Mouse (Mus musculus): Measurements from ENCODE around the gene Cela1.

Cela1 gene

DNA sequence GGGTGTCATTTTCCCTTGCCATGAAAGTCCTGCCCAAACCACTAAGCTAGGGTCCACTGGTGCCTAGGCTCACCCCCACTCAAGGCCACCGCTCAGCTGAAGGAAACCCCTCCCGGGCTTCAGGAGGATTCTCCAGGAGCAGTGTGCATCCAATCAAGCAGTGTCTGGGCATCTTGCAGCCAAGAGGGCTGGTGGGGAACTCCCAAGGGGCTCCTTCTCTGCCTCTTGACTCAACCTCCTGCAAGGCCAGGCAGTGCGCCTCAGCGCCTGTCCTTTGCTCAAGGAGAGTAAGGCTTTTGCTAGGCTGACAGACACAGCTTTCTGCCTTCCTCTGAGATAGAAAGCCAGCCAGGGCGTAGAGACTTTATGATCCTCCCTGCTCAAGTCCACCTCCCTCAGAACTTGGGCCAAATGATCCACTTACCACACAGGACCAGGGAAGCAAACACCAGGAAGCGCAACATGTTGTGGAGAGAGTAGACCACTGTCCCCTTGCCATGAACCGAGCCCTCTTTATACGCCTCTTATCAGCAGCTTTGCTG is at the start of gene Cela1:
TSS of gene Cela1 (minus strand) at position 492 of the 542 bp plus-strand sequence.
- no peak for DNase-seq (ENCODE audit: low spot score)

DNA sequence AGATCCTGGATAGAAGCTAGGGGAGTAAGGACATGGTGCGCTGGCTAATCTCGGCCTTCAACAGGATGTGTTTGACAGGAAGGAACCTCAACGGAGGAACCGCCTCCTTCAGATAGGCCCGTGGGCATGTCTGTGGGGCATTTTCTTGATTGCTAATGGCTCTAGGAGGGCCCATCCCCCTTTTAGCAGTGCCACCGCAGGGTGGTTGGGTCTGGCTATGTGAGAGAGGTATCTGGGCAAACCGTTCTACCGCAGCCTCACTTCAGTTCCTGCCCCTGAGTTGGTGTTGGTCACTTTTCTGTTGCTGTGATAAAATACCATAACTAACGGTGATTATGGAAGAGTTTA is 48.2 kb upstream of the Cela1 start:
- no peak for DNase-seq (ENCODE audit: low spot score)

DNA sequence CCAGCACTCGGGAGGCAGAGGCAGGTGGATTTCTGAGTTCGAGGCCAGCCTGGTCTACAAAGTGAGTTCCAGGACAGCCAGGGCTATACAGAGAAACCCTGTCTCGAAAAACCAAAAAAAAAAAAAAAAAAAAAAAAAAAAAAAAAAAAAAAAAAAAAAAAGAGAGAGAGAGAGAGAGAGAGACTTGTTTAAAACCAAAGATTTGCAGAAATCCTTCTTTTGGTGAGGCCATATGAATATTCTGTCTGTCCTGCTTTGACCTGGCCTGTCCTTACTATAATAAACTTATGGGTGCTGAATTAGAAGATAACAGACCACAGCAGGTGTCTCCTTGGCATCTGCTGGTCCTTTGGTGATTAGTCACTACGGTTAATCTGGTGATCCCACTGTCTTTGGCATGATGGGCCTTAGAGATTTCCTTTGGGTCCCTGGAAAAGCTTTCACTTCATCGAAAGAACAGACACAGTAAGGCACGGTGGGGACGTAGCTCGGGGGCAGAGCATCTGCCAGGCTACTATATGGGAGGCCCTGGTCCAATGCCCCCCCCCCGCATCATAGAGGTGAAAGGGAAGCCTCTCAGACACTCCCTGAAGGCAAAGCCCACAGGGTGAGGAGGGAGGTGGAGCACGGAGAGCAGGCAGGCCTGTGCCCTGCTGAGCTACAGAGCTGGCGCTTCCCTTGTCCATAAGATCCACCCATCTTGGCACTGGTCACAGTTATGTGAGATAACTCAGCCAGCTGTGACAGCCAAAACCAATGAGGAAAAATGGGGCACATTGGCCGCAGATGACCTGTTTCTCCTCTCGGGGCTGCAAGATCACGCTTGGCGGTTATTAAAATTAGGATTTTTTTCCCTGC is 47.6 kb upstream of the Cela1 start:
- no peak for DNase-seq (ENCODE audit: low spot score)

DNA sequence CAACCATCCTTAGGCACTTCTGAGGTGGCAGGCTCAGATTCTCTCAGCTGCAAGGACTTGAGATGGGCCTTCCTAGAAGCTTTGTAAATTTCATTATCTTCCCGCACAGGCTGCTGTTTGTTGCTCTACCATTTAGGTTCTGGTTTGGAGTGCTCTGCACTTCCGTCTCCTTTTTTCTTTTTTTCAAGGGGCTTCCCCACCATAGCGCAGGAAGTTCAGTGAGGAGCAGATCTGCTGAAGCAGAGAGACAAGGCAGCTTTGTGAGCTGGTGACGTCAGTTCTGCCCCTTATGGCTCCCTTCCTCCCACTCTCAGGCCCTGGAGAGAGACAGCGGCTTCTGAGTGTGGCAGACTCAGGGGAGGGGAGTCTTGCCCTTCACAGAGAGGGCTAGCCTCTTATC is 44.9 kb upstream of the Cela1 start:
- DNase-seq (ENCODE audit: low spot score) = no peak

DNA sequence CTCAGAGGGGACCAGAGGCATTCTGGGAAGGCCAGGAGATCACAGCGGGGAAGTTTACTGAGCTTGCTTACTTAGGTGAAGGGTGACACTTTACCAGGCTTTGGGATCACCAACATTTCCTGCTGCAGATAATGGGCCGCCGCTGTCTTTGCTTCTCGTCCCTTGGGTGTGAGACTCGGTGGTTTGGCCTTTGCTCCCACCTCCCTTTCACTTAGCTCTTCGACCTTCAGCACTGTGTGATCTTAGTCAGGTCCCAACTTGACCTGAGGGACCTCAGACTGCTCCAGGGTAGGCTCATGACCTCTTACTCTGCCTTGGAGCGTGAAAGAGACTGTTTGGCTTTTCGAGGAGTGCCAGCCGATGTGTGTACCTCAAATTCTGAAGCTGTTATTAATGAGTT is 43.4 kb upstream of the Cela1 start:
- DNase-seq (ENCODE audit: low spot score) = no peak

DNA sequence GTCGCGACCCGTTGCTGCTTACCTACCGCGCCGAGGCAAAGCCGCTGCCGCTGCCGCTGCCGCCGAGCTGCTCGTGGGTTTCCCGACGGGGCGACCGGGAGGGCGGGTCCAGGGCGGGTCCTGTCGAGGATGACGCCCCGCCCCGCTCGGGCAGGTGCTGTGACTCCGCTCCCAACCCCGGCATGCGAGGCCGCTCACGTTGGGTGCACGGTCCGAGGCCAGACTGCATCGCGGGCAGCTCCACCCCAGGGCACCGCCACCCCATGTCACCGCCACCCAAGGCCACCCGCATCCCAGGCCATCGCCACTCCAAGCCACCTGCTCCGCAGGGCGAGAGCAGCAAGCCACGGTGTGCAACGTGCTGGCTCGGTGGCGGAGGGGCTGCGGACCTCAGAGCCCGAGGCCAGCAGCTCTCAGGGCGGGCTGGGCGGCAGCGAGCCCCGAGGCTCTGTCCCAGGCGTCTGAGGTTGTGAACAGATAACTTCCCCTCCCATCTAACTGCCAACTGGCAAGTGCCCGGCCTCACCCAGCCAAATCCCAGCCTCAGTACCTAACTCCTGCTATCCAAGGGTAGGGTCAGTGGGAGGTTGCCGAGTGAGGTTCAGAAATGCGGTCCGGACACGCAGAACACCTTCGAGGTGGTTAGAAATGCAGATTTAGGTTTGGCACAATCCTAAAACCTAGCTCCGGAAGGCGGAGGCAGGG is 41.7 kb upstream of the Cela1 start, which contains the start of gene Galnt6:
TSS of gene Galnt6 (minus strand) at position 96 of the 705 bp plus-strand sequence.
- peak; percentile 32 for DNase-seq (ENCODE audit: low spot score)

DNA sequence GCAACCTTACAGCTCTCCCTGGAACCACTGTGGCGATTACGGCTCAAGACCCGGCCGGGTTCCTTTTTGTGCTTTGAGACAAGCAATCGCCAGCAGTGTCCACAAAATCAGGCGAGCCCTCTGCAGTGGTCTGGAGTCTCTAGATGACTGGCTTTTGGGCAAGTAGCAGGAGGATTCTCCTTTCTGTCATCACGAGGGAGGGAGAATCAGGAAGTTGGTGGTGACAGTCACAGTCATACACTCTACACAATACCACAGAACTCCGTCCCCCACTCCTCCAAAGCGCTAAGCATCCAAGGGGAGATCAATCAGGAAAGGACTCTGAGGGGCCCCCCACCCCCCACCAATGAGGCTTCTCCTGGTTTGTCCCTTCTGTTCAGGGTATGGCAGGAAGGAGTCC is 40.9 kb upstream of the Cela1 start:
- DNase-seq (ENCODE audit: low spot score) = no peak

DNA sequence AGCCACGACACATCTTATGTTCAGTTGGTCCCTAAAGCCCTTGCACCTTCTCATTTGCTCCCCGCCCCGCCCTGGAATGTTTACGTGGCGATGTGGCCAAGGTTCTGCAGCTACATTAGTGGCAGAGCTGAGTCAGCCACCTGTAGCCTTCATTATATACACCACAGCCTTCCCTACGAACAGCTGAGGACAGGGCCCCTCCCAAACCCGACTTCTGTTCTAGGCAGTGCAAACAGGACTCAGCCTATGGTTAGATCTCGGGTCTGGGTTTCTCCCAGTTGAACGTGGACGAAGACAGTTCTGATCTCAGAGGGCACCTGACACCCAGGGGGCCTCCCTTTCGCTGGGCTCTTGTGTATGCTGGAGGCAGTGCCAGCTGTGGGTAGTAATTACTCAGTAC is 40.1 kb upstream of the Cela1 start:
- no peak for DNase-seq (ENCODE audit: low spot score)

DNA sequence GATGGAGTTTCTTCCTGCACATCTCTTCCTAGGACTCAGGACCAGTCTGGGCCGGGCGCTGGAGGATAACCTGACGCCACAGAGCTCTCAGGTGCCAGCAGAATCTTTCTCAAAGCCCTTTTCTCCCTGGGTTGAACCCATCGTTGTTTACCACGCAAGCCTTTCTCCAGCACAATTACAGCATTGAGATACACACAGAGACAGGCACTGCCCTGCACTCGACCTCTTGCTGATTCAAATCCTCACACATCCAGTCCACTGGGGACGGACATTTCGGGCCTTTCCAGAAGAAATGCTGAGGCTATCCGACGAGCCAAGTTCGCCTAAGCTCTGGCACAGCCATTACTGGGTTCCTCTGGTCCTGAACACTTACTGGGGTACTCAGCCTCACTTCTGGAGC is 39.0 kb upstream of the Cela1 start:
- no peak for DNase-seq (ENCODE audit: low spot score)

DNA sequence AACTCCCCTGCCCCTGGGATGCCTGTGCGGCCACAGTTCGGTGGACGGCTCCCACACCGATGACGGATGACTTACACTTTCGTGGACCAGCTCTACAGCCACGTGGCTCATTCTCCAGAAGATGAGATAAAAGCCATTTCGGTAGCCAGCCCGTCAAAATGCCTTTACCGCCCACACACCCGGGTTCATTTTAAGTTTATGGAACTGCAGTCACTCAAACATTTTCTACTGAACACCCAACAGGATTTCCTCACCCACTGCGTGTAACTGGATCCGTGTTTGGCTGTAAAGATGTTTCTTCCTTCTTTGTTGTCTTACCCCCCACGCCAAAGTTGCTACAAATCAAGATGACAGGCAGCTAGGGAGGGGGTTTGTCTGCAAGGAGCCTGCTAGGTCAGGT is 35.8 kb upstream of the Cela1 start:
- peak; percentile 27 for DNase-seq (ENCODE audit: low spot score)

DNA sequence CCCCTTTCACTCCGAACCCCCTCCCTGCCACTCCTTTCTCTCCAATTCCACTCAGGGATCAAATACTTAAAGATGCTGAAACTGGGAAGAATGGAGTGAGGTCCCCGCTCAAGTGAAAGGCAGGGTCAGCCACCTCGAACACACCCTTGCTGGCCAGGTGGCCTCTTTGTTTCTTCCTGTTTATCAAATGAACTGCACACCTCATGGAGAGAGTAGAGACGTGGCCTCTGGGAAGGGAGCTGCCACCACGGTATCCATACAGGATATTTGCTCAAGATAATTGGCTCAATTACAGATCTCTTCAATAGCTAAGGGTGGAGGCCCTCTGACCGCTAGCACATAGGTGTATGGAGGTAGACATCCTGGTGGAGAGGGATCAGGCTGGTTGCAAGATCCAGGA is 34.8 kb upstream of the Cela1 start:
- DNase-seq (ENCODE audit: low spot score) = no peak

DNA sequence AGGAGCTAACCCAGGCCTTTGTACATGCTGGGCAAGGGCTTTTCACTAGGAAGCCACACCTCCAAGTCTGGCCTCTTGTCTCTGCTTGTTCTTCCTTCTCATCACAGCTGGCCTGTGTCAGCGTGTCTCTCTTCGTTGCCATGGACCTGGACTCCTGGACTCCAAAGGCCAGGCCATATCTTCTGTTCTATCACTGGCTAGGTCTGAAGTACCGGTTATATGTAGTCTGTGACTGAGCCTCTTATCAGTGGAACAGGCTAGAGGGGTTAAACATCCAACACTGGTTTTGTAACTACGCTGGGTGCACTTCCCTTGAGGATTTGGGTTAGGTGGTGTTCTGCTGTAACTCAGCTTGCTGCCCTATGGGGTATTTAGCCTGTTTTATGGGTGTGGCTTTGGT is 34.3 kb upstream of the Cela1 start:
- no peak for DNase-seq (ENCODE audit: low spot score)

DNA sequence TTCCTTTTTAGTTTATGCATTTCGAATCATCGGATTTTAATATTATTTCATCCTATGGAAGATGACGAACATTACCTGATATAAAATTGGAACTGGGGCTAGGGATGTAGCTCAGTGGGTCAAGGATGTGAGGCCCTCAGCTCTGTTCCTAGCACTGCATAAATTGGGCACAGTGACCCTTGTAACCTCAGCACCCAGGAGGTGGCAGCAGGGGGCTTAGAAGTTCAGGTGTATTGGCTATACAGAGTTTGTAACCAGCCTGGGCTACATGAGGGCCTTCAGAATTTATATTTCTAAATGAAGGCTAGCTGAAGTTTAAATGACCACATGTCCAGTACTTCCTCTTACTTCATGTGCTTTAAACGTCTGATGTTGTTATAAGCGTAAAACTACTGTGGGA is 33.7 kb upstream of the Cela1 start:
- DNase-seq (ENCODE audit: low spot score) = no peak

DNA sequence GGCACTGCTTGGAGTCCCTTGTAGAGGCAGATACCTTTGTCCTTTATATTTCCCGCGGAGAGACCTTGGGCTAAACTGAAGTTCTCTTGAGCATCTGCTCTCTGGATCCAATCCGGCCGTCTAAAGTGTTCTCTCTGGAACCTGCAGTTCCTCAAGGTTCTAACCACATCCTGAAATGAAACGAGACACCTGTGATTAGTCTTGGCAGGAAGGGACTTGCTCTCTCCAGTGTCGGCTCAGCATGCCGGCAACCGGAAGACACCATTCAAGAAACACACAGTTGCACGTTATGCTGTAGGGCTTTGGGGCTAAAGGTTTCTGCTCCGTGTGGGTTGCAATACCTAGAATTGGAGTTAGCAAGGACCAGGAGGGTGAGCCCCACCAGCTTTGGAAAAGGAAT is 32.3 kb upstream of the Cela1 start:
- no peak for DNase-seq (ENCODE audit: low spot score)

DNA sequence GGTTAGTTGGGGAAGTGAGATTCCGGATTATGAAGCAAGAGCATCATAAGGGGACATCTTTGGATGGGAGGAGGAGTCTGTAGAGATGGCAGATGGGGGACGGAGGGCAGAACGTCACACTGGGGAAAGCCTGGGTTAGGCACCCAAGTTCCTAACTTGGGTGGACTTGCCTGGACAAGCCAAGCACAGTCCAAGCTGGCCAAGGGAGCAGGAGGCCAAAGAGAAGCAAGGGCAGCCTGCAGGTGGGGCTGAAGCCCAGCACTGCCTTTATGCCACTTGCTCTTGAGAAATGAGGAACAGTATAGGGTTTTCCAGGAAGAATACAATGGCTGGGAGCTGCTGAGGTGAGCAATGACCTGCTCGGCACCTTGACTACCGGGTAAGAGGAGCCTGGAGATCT is 31.5 kb upstream of the Cela1 start:
- DNase-seq (ENCODE audit: low spot score) = no peak

DNA sequence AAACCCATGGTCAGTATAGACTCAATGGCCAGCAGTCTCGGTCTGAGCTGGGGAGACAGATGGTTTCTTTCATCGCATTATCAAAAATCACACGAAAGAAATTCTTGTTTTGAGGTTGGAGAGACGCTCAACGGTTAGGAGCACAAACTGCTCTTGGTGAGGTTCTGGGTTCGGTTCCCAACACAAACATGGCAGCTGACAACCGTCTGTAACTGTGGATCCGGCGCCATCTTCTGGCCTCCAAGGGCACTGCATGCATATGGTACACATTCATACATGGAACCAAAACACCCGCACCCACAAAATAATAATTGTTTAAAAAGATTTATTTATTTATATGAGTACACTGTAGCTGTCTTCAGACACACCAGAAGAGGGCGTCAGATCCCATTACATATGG is 30.9 kb upstream of the Cela1 start:
- no peak for DNase-seq (ENCODE audit: low spot score)

DNA sequence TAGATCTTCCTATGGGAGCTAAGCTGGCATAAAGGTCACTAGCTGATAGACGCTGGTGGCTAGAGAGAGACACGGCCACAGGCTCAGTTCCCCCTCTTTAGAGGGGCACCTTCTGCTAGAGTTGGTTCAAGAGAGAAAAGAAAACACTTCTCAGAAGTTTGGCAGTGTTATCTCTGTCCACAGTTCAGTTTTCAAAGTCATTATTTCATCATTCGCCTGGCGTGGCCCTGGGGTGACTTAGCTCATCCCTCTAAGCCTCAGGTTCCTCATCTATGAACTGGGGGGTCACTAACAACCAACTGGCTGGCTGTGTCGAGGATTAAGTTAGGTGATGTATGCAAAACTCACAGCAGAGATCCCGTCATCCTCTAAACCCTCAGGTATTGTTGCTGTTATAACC is 30.2 kb upstream of the Cela1 start:
- no peak for DNase-seq (ENCODE audit: low spot score)

DNA sequence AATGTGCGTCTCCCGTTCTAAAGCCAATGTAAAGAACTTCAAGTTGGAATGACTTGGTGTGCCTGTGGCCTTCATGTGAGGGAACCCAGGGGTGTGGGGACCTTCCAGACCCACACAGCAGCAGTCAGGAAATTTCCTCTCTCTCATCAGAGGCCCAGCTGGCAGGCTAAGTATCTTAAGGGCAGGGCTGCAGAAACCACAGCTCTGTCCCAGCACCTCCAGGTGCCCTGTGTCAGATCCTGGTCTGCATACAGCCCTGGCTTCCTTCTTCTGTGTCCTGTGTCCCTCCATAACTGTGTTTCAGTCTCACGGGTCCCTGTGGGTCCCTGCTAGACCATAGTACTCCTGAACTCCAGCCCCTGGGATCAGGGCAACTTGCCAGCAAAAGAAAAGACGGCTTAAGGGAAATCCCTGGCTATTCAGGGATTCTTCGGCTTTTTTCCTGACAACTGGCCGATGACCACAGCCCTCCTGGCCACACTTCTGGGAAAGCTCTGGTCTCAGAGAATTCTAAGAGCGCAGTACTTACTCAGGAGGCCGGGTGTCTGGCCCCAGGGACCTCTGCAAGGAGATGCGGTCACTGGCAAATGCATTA is 27.8 kb upstream of the Cela1 start:
- DNase-seq (ENCODE audit: low spot score) = no peak

DNA sequence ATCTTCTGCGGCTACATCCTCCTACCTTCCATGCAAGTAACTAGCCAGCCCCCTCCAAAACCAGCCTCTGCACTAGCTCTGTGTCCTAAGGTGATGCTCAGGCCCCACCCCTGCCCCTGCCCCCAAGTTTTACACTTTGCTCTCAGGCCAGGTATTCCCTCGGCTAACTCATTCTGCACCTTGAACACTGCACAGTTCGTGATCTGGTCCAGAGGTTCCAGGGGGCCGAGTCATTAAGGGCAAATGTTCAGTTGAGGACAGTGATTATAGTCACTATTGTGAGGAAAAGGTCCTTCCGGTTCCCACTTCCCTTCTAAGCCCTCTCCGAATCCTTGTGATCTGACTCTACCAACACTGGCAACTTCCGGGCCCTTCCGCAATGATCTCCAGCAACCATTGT is 26.7 kb upstream of the Cela1 start:
- no peak for DNase-seq (ENCODE audit: low spot score)

DNA sequence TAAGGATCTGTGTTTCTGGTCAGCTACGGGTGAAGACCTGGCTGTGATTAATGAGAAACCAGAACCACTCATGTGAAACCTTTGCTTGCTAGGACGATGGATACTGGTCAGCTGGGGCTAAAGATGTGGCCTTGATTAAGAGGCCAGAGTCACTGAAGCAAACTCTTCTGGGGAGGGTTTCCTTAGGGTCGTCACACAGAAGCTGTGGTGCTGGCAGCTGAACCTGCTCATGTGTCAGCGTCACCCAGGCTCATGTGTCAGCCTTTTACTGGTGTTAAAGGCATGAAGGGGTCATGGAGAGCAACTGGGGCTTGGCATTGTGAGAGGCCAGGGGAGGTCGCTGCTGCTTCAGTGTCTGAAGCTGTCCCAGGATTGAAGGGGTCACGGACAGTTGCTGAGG is 23.1 kb upstream of the Cela1 start:
- no peak for DNase-seq (ENCODE audit: low spot score)

DNA sequence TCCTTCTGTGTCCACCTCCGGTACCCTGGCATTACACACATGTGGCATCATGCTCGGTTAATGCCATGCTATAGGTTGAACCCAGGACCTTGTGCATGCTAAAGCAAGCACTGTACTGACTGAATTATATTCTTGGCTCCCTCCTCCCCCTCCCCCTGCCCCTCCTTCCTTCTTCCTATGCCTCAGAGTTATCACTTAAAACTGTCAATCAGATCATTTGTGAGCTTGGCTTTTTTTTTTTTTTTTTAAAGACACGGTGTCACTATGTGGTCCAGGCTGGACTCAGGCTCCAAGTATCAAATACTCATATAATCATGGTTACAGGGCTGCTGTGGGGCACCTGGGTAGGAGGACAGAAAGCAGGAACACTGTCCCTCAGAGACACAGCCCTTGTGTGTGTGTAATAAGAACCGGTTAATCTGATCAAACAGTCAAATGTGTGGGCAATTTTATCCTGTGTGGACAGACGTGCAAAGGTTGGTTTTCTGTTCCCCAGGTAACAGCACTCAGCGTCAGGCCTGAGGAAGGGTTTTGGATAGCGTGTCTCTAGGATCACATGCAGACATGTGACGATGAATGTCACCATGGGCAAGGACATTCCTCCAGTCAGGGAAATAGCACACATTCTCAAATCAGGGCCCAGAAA is 20.8 kb upstream of the Cela1 start:
- DNase-seq (ENCODE audit: low spot score) = no peak

DNA sequence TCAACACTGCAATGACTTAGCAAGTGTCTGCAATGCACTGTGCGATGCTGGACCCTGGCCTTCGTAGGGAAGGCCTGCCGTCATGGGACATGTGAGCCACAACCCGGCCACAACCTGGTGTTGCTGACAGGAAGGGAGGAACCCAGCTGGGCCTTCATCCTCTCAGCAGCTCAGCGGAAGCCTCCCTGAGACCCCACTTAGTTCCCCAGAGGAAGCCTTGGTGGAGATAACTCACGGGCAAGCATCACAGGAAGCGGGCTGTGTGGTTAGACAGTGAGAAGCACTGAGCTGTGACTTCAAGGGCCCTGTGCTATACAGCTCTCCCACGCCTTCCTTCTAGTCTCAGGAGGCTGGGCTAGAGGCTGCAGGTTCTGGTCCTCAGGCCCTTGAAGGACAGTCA is 18.5 kb upstream of the Cela1 start:
- DNase-seq (ENCODE audit: low spot score) = no peak

DNA sequence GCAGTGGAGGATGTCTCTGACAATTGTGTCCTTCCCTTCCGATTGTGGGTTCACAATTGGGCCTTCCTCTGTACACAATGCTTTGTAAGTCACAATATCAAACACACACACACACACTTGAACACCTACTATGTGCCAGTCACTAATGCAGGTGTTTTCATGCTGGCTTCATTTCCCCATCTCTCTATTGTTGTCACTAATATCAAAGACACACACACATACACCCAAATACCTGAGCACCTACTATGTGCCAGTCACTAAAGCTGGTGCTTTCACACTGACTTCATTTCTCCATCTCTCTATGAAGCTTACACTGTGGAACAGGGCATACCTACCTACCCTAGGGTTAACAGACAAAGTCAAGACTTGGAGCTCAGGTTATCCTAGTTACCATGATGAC is 17.7 kb upstream of the Cela1 start:
- no peak for DNase-seq (ENCODE audit: low spot score)

Data from urinary bladder, postnatal 25 days (tissue).